Mouse (Mus musculus) Patski (cell line): ENCODE measurements around the gene Il6st. TPM values are rescaled to one million over a fixed set of nuclear protein-coding genes. Genes with fewer than 3 reads are reported as not detected.

Source experiments
- ATAC-seq: fragments of 100-300 bp; one replicate; pipeline ENCODE4 v1.8.0; 2021
- CTCF ChIA-PET: fragments of 350-600 bp; sonication (Branson Sonifier 250); formaldehyde crosslinking; loops from one replicate; lab custom pipeline; 2022; ENCODE audit warnings: inconsistent platforms; lab: Charles Lee
- POLR2A ChIA-PET: fragments of 350-600 bp; sonication (Branson Sonifier 250); formaldehyde crosslinking; loops from one replicate; lab custom pipeline; 2022; ENCODE audit warnings: antibody characterized with exemption, inconsistent platforms; lab: Charles Lee
- DNase-seq: peaks from one replicate; pipeline ENCODE4 v3.0.0-alpha.2; 2011; ENCODE audit warnings: low read depth, low spot score
- H3K27me3 ChIP-seq: fragments of 371-371 bp; one replicate; pipeline ENCODE4 v1.5.1; 2021
- CTCF ChIP-seq: fragments of 100-300 bp; IDR thresholded peaks from one replicate; pipeline ENCODE4 v1.5.1; 2021
- in situ Hi-C: fragments of 300-500 bp; cut with MboI; formaldehyde crosslinking; loops from 3 replicates; pipeline ENCODE4 v1.11.1; 2018; ENCODE audit warnings: low pct_unique_long_range_greater_than_20kb, mixed read lengths
- polyA plus RNA-seq: library from polyadenylated mRNA; unstranded; gene quantifications from one replicate; pipeline ENCODE4 v1.2.3, GENCODE M21; 2021

Gene Il6st
- polyA plus RNA-seq, 1 experiment from 2014 or later: 125 TPM

DNA sequence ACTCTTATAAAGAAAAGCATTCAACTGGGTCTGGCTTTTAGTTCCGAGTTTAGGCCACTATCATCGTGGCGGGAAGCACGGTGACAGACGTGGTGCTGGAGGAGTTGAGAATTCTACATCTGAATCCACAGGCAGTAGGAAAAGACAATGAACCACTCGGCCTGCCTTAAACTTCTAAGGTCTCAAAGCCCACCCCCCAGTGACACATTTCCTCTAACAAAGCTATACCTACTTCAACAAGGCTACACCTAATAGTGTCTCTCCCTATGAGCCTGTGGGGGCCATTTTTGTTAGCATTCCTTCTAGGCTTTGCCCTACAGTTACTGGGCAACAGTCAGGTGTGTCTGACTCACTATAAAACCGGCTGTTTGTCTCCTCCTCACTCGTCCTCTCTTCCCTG, 23.2 kb upstream of the Il6st start:
- in situ Hi-C loops: no loop called here
- H3K27me3 ChIP-seq: no peaks in the 10 kb centered on the region
- CTCF ChIA-PET: no interaction called here
- DNase-seq: no peak
- TF ChIP-seq CTCF: no peak
- POLR2A ChIA-PET: interaction anchor here (0.6 to 0.7 kb wide), 2 partner anchors 218 to 285 kb away, joined by 3 read pairs; no protein-coding TSS in a partner anchor
- ATAC-seq: no peak

DNA sequence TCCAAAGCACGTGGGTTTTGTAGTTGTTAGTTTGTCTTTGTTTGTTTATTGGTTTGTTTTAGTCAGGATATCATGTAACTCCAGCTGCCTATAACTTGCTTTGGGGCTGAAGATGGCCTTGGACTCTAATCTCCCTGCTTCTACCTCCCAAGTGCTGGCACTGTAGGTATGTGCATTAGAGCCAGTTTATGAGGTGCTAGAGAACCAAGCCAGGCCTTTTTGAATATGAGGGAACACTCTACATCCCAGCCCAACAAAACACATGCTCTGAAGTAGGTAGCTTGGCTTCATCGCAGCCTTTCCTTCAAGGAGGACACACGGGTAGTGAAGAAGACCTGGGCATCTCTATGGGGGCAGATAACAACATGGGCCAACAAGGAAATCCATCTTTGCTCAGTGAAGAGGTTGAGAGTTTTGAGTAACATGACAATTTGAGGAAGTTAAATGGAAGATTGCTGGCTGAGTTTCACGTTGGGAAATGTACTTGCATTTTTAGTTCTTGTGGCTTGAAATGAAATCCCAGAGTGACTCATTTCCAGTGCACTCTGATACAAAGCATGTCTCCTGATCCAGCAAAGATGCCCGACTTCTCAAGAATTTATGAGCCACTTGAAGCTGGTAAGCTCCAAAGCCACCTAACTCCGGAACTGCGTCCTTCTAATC, 20.9 kb upstream of the Il6st start:
- no peaks in the 10 kb centered on the region for H3K27me3 ChIP-seq
- ATAC-seq (peak; percentile 41), DNase-seq (no peak)
- ChIA-PET CTCF (interaction anchor here (0.8 to 2.6 kb wide), 2 partner anchors 9 to 14 kb away, joined by 3 to 5 read pairs; no protein-coding TSS in a partner anchor), POLR2A (interaction anchor here (1.1 to 1.3 kb wide), 2 partner anchors 114 to 128 kb away, joined by 3 read pairs; no protein-coding TSS in a partner anchor)
- no peak for TF ChIP-seq CTCF
- in situ Hi-C loops: no loop called here

GRCm38 (mm10) chr13:112447108-112447665, 16.7 kb upstream of the Il6st start:
- H3K27me3 ChIP-seq: no peaks in the 10 kb centered on the region
- ChIA-PET CTCF (interaction anchor here (1.0 to 1.4 kb wide), 3 partner anchors 11 to 83 kb away, joined by 3 to 5 read pairs (median 3); no protein-coding TSS in a partner anchor), POLR2A (interaction anchor here (0.5 to 0.7 kb wide), 2 partner anchors 17 to 511 kb away, joined by 3 to 5 read pairs; partner anchors contain the start of gene Il6st)
- ATAC-seq: peak; percentile 85
- in situ Hi-C loops: no loop called here
- TF ChIP-seq CTCF: no peak
- DNase-seq: peak; percentile 73

GRCm38 (mm10) chr13:112450210-112450609, 13.7 kb upstream of the Il6st start:
- CTCF ChIA-PET: no interaction called here
- no peak for DNase-seq
- H3K27me3 ChIP-seq: no peaks in the 10 kb centered on the region
- POLR2A ChIA-PET: no interaction called here
- TF ChIP-seq CTCF: no peak
- ATAC-seq: no peak
- in situ Hi-C loops: no loop called here

DNA sequence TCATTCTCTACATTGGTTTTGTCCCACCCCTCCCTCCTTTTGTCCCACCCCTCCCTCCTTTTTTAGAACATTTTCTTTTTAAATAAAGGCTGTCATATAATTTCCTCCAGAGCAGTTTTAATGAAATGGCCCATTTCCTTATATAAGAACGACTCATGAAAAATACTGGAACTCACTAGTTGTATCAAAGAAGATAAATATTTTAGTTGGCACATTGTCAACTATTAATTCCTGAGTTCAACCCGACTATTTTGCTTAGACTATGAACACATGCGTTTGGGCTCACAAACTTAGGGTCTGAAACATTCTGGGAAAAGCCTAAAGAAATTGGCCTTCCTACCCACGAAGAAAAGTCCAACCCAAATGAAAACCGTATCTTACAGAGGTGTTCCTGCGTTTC, 6.5 kb upstream of the Il6st start:
- no peak for TF ChIP-seq CTCF
- H3K27me3 ChIP-seq: no peaks in the 10 kb centered on the region
- ATAC-seq (no peak), DNase-seq (no peak)
- ChIA-PET POLR2A (no interaction called here), CTCF (interaction anchor here (0.6 to 1.4 kb wide), 2 partner anchors 9 to 14 kb away, joined by 3 to 5 read pairs; no protein-coding TSS in a partner anchor)
- in situ Hi-C loops: no loop called here

GRCm38 (mm10) chr13:112458016-112458415, 5.9 kb upstream of the Il6st start:
- ChIA-PET CTCF (interaction anchor here (0.6 kb wide), 1 partner anchor 9 kb away, joined by 3 read pairs; no protein-coding TSS in a partner anchor), POLR2A (no interaction called here)
- no peak for ATAC-seq
- TF ChIP-seq CTCF: no peak
- in situ Hi-C loops: no loop called here
- DNase-seq: no peak
- H3K27me3 ChIP-seq: no peaks in the 10 kb centered on the region

DNA sequence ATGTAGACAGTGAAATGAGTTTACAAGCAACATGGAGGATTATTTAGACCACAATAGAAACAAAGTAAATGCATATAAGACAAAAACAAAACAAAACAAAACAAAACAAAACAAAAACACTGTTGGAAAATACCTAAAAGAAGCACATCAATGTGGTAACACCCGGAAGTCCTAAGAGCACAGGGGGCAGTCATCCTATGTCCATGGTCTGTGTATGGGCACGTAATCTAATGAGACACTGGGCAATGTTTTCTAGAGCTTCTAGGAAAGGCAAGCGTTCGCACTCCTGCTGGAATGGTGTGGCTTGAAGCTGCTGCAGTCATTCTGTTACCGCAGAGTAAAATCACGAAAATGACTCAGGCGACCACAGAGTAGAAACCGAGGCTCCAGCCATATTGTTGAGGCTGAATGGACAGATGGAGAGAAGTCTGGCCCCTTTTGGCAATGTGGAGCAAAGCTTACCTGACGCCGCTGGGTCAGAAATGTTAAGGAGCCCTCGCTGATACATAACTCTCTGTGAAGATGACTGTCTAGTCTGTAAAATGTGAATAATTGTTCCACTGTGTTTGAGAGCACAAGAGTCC, 5.3 kb upstream of the Il6st start:
- in situ Hi-C loops: no loop called here
- CTCF ChIA-PET: no interaction called here

DNA sequence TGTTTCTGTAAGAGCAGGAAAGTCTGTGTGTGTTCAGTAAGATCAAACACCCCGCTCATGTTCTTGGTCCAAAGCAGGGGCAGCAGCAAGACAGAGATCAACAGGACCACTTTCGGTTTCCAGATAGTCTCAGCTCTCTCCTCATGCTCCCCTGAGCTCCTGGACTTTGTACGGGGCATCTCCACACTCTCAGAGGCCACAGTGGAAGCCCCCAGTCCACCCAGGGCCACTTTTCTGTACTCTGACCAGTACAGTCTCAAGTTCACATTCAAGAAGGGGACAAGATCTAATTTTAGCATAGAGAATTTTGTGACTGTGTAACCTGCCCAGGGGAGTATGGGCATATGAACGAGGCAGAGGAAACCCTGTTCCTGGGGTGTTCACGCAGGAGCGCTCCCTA, 3.9 kb upstream of the Il6st start:
- ChIA-PET POLR2A (no interaction called here), CTCF (no interaction called here)
- no peak for ATAC-seq
- H3K27me3 ChIP-seq: no peaks in the 10 kb centered on the region
- in situ Hi-C loops: loop anchor here (5.0 kb wide), 1 partner anchor 143 kb away; no protein-coding TSS in a partner anchor
- TF ChIP-seq CTCF: no peak
- no peak for DNase-seq

More for the DNA sequence above, 5.3 kb upstream of the Il6st start:
- DNase-seq (no peak), ATAC-seq (no peak)
- no peak for TF ChIP-seq CTCF
- H3K27me3 ChIP-seq: no peaks in the 10 kb centered on the region
- POLR2A ChIA-PET: no interaction called here

GRCm38 (mm10) chr13:112462411-112462987, 1.4 kb upstream of the Il6st start:
- TF ChIP-seq CTCF: no peak
- POLR2A ChIA-PET: interaction anchor here (0.7 kb wide), 1 partner anchor 87 kb away, joined by 5 read pairs; no protein-coding TSS in a partner anchor
- CTCF ChIA-PET: interaction anchor here (1.1 to 1.3 kb wide), 2 partner anchors 15 to 28 kb away, joined by 3 read pairs; no protein-coding TSS in a partner anchor
- in situ Hi-C loops: loop anchor here (5.0 kb wide), 1 partner anchor 145 kb away; no protein-coding TSS in a partner anchor
- no peaks in the 10 kb centered on the region for H3K27me3 ChIP-seq
- DNase-seq (no peak), ATAC-seq (no peak)

DNA sequence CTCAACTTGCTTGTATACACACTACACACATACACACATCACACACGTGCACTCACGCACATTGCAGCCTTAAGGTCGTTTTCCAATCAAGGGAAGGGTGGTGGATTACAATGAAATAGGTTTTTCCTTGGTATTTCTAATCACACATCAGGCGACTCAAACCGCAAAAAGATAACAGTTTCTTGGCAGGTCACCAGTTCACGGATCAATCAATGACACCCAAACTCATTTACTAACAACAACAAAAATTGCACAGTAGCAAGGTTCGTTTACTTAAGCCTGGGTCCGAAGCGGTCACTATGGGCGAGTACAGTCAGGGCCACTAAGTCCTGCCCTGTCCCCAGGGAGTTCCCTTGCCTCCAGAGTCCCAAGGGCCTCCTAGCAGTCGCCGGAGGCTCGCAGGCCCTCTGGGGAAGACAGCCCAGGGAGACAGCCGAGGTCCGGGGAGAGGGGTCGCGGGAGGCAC, 500 bp upstream of the Il6st start:
- CTCF ChIA-PET: no interaction called here
- POLR2A ChIA-PET: no interaction called here
- ATAC-seq (peak; percentile 34), DNase-seq (no peak)
- no peak for TF ChIP-seq CTCF
- H3K27me3 ChIP-seq: no peaks in the 10 kb centered on the region
- in situ Hi-C loops: loop anchor here (5.0 kb wide), 1 partner anchor 146 kb away; no protein-coding TSS in a partner anchor
